Mouse (Mus musculus) limb, embryonic 13.5 days (tissue): ENCODE data around the gene Ccer2. TPM values are rescaled to one million over a fixed set of nuclear protein-coding genes. Genes with fewer than 3 reads are reported as not detected.

ENCODE experiments used
- polyA plus RNA-seq: library from polyadenylated mRNA; unstranded; fragments of >200 nt; fragmentation: Nextera tagmentation; extraction: Ambion mirVana; gene quantifications from 2 replicates; pipeline ENCODE4 v1.2.1, GENCODE M21; 2015

Ccer2 gene
- polyA plus RNA-seq, 1 experiment from 2014 or later, result not detected

Other genes starting within 250 kb of the Ccer2 start
- not detected in 2 replicates for gene Ifnl2, start 245.7 kb upstream of the Ccer2 start, polyA plus RNA-seq
- gene Ifnl3, start 233.3 kb upstream of the Ccer2 start, polyA plus RNA-seq, result not detected in 2 replicates
- not detected in 2 replicates for gene Sycn, start 215.3 kb upstream of the Ccer2 start, polyA plus RNA-seq
- not detected in 2 replicates for gene Nccrp1, start 208.9 kb upstream of the Ccer2 start, polyA plus RNA-seq
- gene Samd4b, start 158.0 kb upstream of the Ccer2 start, polyA plus RNA-seq, result 26.7 and 31.7 TPM in 2 replicates
- 33.2 and 33.4 TPM in 2 replicates for gene Pak4, start 158.0 kb upstream of the Ccer2 start, polyA plus RNA-seq
- not detected in 2 replicates for gene Acp7, start 124.8 kb upstream of the Ccer2 start, polyA plus RNA-seq
- 7.0 and 7.6 TPM in 2 replicates for gene Fbxo27, start 63.3 kb upstream of the Ccer2 start, polyA plus RNA-seq
- gene Fbxo17, start 39.4 kb upstream of the Ccer2 start, polyA plus RNA-seq, result 31.8 and 33.9 TPM in 2 replicates
- 113 and 114 TPM in 2 replicates for gene Mrps12, start 14.4 kb upstream of the Ccer2 start, polyA plus RNA-seq
- 26.7 and 30.4 TPM in 2 replicates for gene Sars2, start 14.2 kb upstream of the Ccer2 start, polyA plus RNA-seq
- gene Sirt2, start 10.6 kb downstream of the Ccer2 start, polyA plus RNA-seq, result 85.8 and 87.8 TPM in 2 replicates
- 41.7 and 46.0 TPM in 2 replicates for gene Nfkbib, start 11.3 kb downstream of the Ccer2 start, polyA plus RNA-seq
- gene Rinl, start 32.8 kb downstream of the Ccer2 start, polyA plus RNA-seq, result 3.1 and 3.6 TPM in 2 replicates
- gene Hnrnpl, start 52.4 kb downstream of the Ccer2 start, polyA plus RNA-seq, result 284 and 285 TPM in 2 replicates
- gene Ech1, start 69.0 kb downstream of the Ccer2 start, polyA plus RNA-seq, result 155 TPM in 2 replicates
- 9.6 and 10.3 TPM in 2 replicates for gene Lgals4, start 77.7 kb downstream of the Ccer2 start, polyA plus RNA-seq
- 7.6 and 10.3 TPM in 2 replicates for gene Lgals7, start 107.7 kb downstream of the Ccer2 start, polyA plus RNA-seq
- gene Capn12, start 125.2 kb downstream of the Ccer2 start, polyA plus RNA-seq, result 0.94 and 0.97 TPM in 2 replicates
- 270 and 300 TPM in 2 replicates for gene Actn4, start 206.2 kb downstream of the Ccer2 start, polyA plus RNA-seq
- 422 and 454 TPM in 2 replicates for gene Eif3k, start 225.7 kb downstream of the Ccer2 start, polyA plus RNA-seq
- 9.5 and 10.0 TPM in 2 replicates for gene Map4k1, start 225.9 kb downstream of the Ccer2 start, polyA plus RNA-seq